Mouse (Mus musculus) liver, embryonic 12.5 days (tissue): ENCODE measurements around the gene Krtap19-1. TPM values are rescaled to one million over a fixed set of nuclear protein-coding genes. Genes with fewer than 3 reads are reported as not detected.

Source experiments
- ATAC-seq: fragments of 200-750 bp; cut with Nextera tagmentation; 2 replicates; pipeline ENCODE4 v1.8.0; 2017; ENCODE audit warnings: moderate number of reproducible peaks, mild to moderate bottlenecking, moderate library complexity
- H3K27ac ChIP-seq: fragments of 300-500 bp; sonication (generic); 2 replicates; pipeline ENCODE4 v1.5.1; 2016; ENCODE audit warnings: mild to moderate bottlenecking
- H3K27me3 ChIP-seq: fragments of 300-500 bp; sonication (generic); replicated peaks from 2 replicates; pipeline ENCODE4 v1.6.1; 2016; ENCODE audit warnings: mild to moderate bottlenecking, moderate library complexity
- H3K36me3 ChIP-seq: fragments of 300-500 bp; sonication (generic); 2 replicates; pipeline ENCODE4 v1.6.1; 2016; ENCODE audit warnings: mild to moderate bottlenecking, moderate library complexity
- H3K4me1 ChIP-seq: fragments of 300-500 bp; sonication (generic); 2 replicates; pipeline ENCODE4 v1.6.1; 2016
- H3K4me2 ChIP-seq: fragments of 300-500 bp; sonication (generic); 2 replicates; pipeline ENCODE4 v1.6.1; 2016; ENCODE audit warnings: mild to moderate bottlenecking, moderate library complexity
- H3K4me3 ChIP-seq: fragments of 300-500 bp; sonication (generic); 2 replicates; pipeline ENCODE4 v1.5.1; 2016; ENCODE audit warnings: mild to moderate bottlenecking, moderate library complexity
- H3K9ac ChIP-seq: fragments of 300-500 bp; sonication (generic); 2 replicates; pipeline ENCODE4 v1.6.1; 2016; ENCODE audit warnings: mild to moderate bottlenecking, moderate library complexity
- H3K9me3 ChIP-seq: fragments of 300-500 bp; sonication (generic); replicated peaks from 2 replicates; pipeline ENCODE4 v1.6.1; 2016; ENCODE audit warnings: mild to moderate bottlenecking, moderate library complexity
- WGBS: fragments of 180-500 bp; shearing (Covaris S2); methylation state at CpG from one replicate; pipeline ENCODE4 v1.1.7; 2016; ENCODE audit not compliant: insufficient replicate concordance; 5-methylcytosine and 5-hydroxymethylcytosine counted together
- polyA plus RNA-seq: library from polyadenylated mRNA; unstranded; fragments of >200 nt; fragmentation: Nextera tagmentation; extraction: Ambion mirVana; gene quantifications from 2 replicates; pipeline ENCODE4 v1.2.1, GENCODE M21; 2016

The Krtap19-1 gene
- polyA plus RNA-seq, 1 experiment from 2014 or later: not detected

- no peak overlapping the region for H3K4me3 ChIP-seq
- H3K9ac ChIP-seq: no peak overlapping the region
- WGBS: 68% methylated on average over 3 of the region's 3 CpGs
- no peak overlapping the region for H3K4me2 ChIP-seq
- no peaks in the 10 kb centered on the region for H3K27me3 ChIP-seq
- no peak for ATAC-seq
- no peaks in the 10 kb centered on the region for H3K9me3 ChIP-seq
- H3K27ac ChIP-seq: no peak overlapping the region
- H3K36me3 ChIP-seq: no peaks in the 10 kb centered on the region
- H3K4me1 ChIP-seq: no peaks in the 10 kb centered on the region
Measured at GRCm38 (mm10) chr16:88823736-88824135, 45.5 kb downstream of the Krtap19-1 start.

GRCm38 (mm10) chr16:88820066-88820465 lies 49.1 kb downstream of the Krtap19-1 start, which contains the start of gene Krtap15:
Gene Krtap15, plus strand, starts transcription at chr16:88820215.
- Histone ChIP-seq H3K36me3 (no peaks in the 10 kb centered on the region), H3K9me3 (no peaks in the 10 kb centered on the region), H3K4me3 (no peak within 1 kb of the TSS), H3K27ac (no peak within 1 kb of the TSS), H3K9ac (no peak within 1 kb of the TSS), H3K4me2 (no peak within 1 kb of the TSS), H3K27me3 (no peaks in the 10 kb centered on the region), H3K4me1 (no peaks in the 10 kb centered on the region)
- 69% methylated on average over 3 of the region's 3 CpGs for WGBS
- no peak for ATAC-seq

Other genes with a start within 250 kb of the Krtap19-1 start
- not detected in 2 replicates for gene 2310079G19Rik, start 241.7 kb downstream of the Krtap19-1 start, polyA plus RNA-seq
- gene Krtap26-1, start 221.6 kb downstream of the Krtap19-1 start, polyA plus RNA-seq: not detected in 2 replicates
- not detected in 2 replicates for gene Krtap27-1, start 197.7 kb downstream of the Krtap19-1 start, polyA plus RNA-seq
- not detected in 2 replicates for gene 2310061N02Rik, start 161.4 kb downstream of the Krtap19-1 start, polyA plus RNA-seq
- gene Krtap13-1, start 140.5 kb downstream of the Krtap19-1 start, polyA plus RNA-seq: not detected in 2 replicates
- gene Krtap13, start 117.8 kb downstream of the Krtap19-1 start, polyA plus RNA-seq: not detected in 2 replicates
- not detected in 2 replicates for gene 2310034C09Rik, start 110.6 kb downstream of the Krtap19-1 start, polyA plus RNA-seq
- gene 2310057N15Rik, start 95.2 kb downstream of the Krtap19-1 start, polyA plus RNA-seq: not detected in 2 replicates
- gene Gm5965, start 91.5 kb downstream of the Krtap19-1 start, polyA plus RNA-seq: not detected in 2 replicates
- not detected in 2 replicates for gene Gm20741, start 57.2 kb downstream of the Krtap19-1 start, polyA plus RNA-seq
- not detected in 2 replicates for gene Krtap15, start 49.2 kb downstream of the Krtap19-1 start, polyA plus RNA-seq
- gene Krtap14, start 43.3 kb downstream of the Krtap19-1 start, polyA plus RNA-seq: not detected in 2 replicates
- not detected in 2 replicates for gene Krtap19-2, start 4.9 kb upstream of the Krtap19-1 start, polyA plus RNA-seq
- not detected in 2 replicates for gene Krtap19-3, start 8.6 kb upstream of the Krtap19-1 start, polyA plus RNA-seq
- not detected in 2 replicates for gene Krtap19-4, start 15.7 kb upstream of the Krtap19-1 start, polyA plus RNA-seq
- gene Krtap19-5, start 27.0 kb upstream of the Krtap19-1 start, polyA plus RNA-seq: not detected in 2 replicates
- gene Krtap19-9b, start 62.9 kb upstream of the Krtap19-1 start, polyA plus RNA-seq: not detected in 2 replicates
- not detected in 2 replicates for gene Krtap16-3, start 93.5 kb upstream of the Krtap19-1 start, polyA plus RNA-seq
- gene Krtap22-2, start 141.3 kb upstream of the Krtap19-1 start, polyA plus RNA-seq: not detected in 2 replicates
- not detected in 2 replicates for gene Gm10229, start 145.9 kb upstream of the Krtap19-1 start, polyA plus RNA-seq
- gene Krtap6-1, start 162.3 kb upstream of the Krtap19-1 start, polyA plus RNA-seq: not detected in 2 replicates
- not detected in 2 replicates for gene Gm10228, start 172.1 kb upstream of the Krtap19-1 start, polyA plus RNA-seq
- not detected in 2 replicates for gene Krtap6-5, start 178.5 kb upstream of the Krtap19-1 start, polyA plus RNA-seq
- gene 1110025L11Rik, start 194.6 kb upstream of the Krtap19-1 start, polyA plus RNA-seq: not detected in 2 replicates
- gene Krtap6-3, start 214.6 kb upstream of the Krtap19-1 start, polyA plus RNA-seq: not detected in 2 replicates